Mouse (Mus musculus) left cerebral cortex, postnatal 10 days (tissue): ENCODE data around the gene Hoxc12. TPM values are rescaled to one million over a fixed set of nuclear protein-coding genes. Genes with fewer than 3 reads are reported as not detected.

ENCODE experiments used
- DNase-seq, 2 experiments: peaks; one replicate each; pipeline ENCODE4 v3.0.0; 2021 to 2022; ENCODE audit warnings: low spot score in 2 of 2, mixed read lengths in 1 of 2; ENCODE audit errors: extremely low spot score in 1 of 2
- intact Hi-C: fragments of 180-260 bp; cut with DNase I; formaldehyde crosslinking; loops from one replicate; pipeline ENCODE4 v1.15.1; 2025
- total RNA-seq, 2 experiments: library from RNA; stranded (reverse); gene quantifications; 2 replicates each; pipeline ENCODE4 v1.2.3; 2021

The Hoxc12 gene
- total RNA-seq, 2 experiments from 2014 or later: not detected

GRCm38 (mm10) chr15:102961728-102962127, 25.2 kb downstream of the Hoxc12 start:
- intact Hi-C loops: no loop called here
- DNase-seq: no peak

- intact Hi-C loops: no loop called here
- no peak for DNase-seq
Observed at GRCm38 (mm10) chr15:102962492-102962891, 25.9 kb downstream of the Hoxc12 start.

GRCm38 (mm10) chr15:102963259-102963658, 26.7 kb downstream of the Hoxc12 start:
- DNase-seq: no peak
- intact Hi-C loops: no loop called here

- intact Hi-C loops: no loop called here
Observed at GRCm38 (mm10) chr15:102963671-102964640, 27.4 kb downstream of the Hoxc12 start.

GRCm38 (mm10) chr15:102965003-102965891, 28.7 kb downstream of the Hoxc12 start:
- DNase-seq: no peak
- intact Hi-C loops: no loop called here

More at GRCm38 (mm10) chr15:102963671-102964640, 27.4 kb downstream of the Hoxc12 start:
- DNase-seq: no peak

GRCm38 (mm10) chr15:102965892-102966775, 29.6 kb downstream of the Hoxc12 start:
- intact Hi-C loops: no loop called here
- DNase-seq: peak in 1 of 2 experiments; percentile 70

- DNase-seq: no peak
- intact Hi-C loops: no loop called here
Observed at GRCm38 (mm10) chr15:102966776-102967311, 30.3 kb downstream of the Hoxc12 start, which contains the start of gene Hoxc10. Gene Hoxc10, plus strand, starts transcription at chr15:102966796.

- DNase-seq: no peak
- intact Hi-C loops: no loop called here
Observed at GRCm38 (mm10) chr15:102967312-102967510, 30.7 kb downstream of the Hoxc12 start, which contains the start of gene Hoxc5. Gene Hoxc5, plus strand, starts transcription at chr15:102967443.

- no peak for DNase-seq
- intact Hi-C loops: no loop called here
Observed at GRCm38 (mm10) chr15:102967511-102968397, 31.2 kb downstream of the Hoxc12 start.

GRCm38 (mm10) chr15:102969296-102969695, 32.7 kb downstream of the Hoxc12 start:
- no peak for DNase-seq
- intact Hi-C loops: no loop called here

- intact Hi-C loops: loop anchor here (5.0 kb wide), 1 partner anchor 208 kb away; no protein-coding TSS in a partner anchor
- DNase-seq: no peak
Observed at GRCm38 (mm10) chr15:102970740-102971139, 34.2 kb downstream of the Hoxc12 start.

- DNase-seq: no peak
- intact Hi-C loops: loop anchor here (5.0 kb wide), 1 partner anchor 210 kb away; no protein-coding TSS in a partner anchor
Observed at GRCm38 (mm10) chr15:102972254-102972653, 35.7 kb downstream of the Hoxc12 start.

- intact Hi-C loops: loop anchor here (5.0 kb wide), 1 partner anchor 210 kb away; no protein-coding TSS in a partner anchor
- DNase-seq: no peak
Observed at GRCm38 (mm10) chr15:102972753-102973152, 36.2 kb downstream of the Hoxc12 start.

GRCm38 (mm10) chr15:102975034-102975433, 38.5 kb downstream of the Hoxc12 start:
- intact Hi-C loops: no loop called here
- no peak for DNase-seq

GRCm38 (mm10) chr15:102975688-102976111, 39.1 kb downstream of the Hoxc12 start:
- DNase-seq: no peak

GRCm38 (mm10) chr15:102976171-102976570, 39.6 kb downstream of the Hoxc12 start, which contains the start of gene Hoxc9:
Gene Hoxc9, plus strand, starts transcription at chr15:102976439.
- no peak for DNase-seq
- intact Hi-C loops: no loop called here

More at GRCm38 (mm10) chr15:102975688-102976111, 39.1 kb downstream of the Hoxc12 start:
- intact Hi-C loops: no loop called here
